Mouse (Mus musculus): ENCODE measurements at regions not wholly inside any gene's neighbourhood (a gene's known extent, or its start where the extent isn't known, plus 50 kb on each side); places are given as distances from the start of the nearest gene placed in this dataset.

- DNase-seq (ENCODE audit: low read depth, low spot score) = no peak
Observed at GRCm38 (mm10) chr5:41206462-41206861, 501.5 kb downstream of the Rab28 start.

- no peak for DNase-seq (ENCODE audit: low read depth, low spot score)
Observed at GRCm38 (mm10) chr5:41204417-41204816, 503.5 kb downstream of the Rab28 start.

- DNase-seq (ENCODE audit: low read depth, low spot score) = no peak
Observed at GRCm38 (mm10) chr5:41187193-41187592, 520.8 kb downstream of the Rab28 start.

- no peak for DNase-seq (ENCODE audit: low read depth, low spot score)
Observed at GRCm38 (mm10) chr5:41177220-41177619, 530.7 kb downstream of the Rab28 start.

DNA sequence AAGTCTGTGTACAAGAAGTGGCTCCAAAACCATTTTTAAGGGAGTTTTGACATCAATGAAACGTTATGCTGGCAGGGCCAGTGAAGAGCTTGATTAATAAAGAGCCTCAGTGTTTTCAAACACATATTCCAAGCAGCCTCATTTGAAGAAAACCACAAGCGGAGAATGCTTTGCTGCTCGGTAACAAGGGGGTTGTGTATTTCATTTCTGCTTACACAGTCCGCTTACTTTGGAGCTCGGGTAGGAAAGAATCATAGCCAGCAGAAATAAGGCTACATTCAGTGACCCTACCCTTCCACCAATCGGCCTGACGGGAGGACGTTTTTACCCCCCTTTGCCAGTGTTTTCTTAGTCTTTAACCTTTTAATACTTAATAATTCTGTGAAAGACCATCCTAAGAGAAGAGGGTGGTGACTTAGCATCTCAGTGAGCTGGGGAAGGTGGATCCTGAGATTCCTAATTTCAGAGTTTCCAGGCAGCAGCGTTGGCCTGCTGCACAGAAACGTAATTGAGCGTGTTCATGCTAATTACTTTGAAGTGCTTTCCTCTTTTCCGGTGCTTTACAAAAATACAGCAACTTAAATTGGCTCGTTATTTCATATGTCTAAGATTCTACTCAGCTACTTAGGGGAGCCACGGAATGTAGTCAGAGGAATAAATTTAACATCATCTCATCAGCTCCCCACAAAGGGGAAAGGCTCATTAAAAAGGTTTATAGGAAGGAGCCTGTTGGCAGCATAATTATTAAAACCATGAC lies 541.9 kb downstream of the Rab28 start:
- DNase-seq (ENCODE audit: low read depth, low spot score) = no peak

- DNase-seq (ENCODE audit: low read depth, low spot score) = peak; percentile 24
Observed at GRCm38 (mm10) chr5:41125050-41125449, 582.9 kb downstream of the Rab28 start.

- DNase-seq (ENCODE audit: low read depth, low spot score) = no peak
Observed at GRCm38 (mm10) chr5:41117658-41118057, 590.3 kb downstream of the Rab28 start.

DNA sequence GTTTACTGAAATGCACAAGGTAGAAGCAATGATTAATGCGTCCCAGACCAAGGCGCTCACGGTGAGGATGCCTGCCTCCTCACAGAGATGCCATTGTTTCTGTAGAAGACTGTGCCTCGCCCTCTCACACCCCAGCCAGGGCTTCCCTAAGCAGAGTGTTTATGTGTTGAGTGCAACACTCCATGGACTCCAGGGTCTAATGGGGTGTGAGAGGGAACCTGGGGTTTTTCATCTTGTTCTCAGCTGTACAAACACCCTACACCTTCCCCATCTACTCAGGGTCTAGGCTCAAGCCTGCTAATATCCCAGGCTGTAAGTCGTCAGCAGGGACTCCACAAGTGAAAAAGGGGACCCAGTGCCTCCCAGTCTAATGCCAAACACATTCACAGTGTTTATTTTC lies 620.2 kb downstream of the Rab28 start:
- no peak for DNase-seq (ENCODE audit: low read depth, low spot score)

GRCm38 (mm10) chr5:41076412-41076811 lies 631.5 kb downstream of the Rab28 start:
- DNase-seq (ENCODE audit: low read depth, low spot score) = no peak

- DNase-seq (ENCODE audit: low read depth, low spot score) = no peak
Observed at GRCm38 (mm10) chr5:41061646-41062045, 646.3 kb downstream of the Rab28 start.

GRCm38 (mm10) chr5:41061222-41061621 lies 646.7 kb downstream of the Rab28 start:
- no peak for DNase-seq (ENCODE audit: low read depth, low spot score)

- DNase-seq (ENCODE audit: low read depth, low spot score) = no peak
Observed at GRCm38 (mm10) chr5:41058015-41058414, 649.9 kb downstream of the Rab28 start.

DNA sequence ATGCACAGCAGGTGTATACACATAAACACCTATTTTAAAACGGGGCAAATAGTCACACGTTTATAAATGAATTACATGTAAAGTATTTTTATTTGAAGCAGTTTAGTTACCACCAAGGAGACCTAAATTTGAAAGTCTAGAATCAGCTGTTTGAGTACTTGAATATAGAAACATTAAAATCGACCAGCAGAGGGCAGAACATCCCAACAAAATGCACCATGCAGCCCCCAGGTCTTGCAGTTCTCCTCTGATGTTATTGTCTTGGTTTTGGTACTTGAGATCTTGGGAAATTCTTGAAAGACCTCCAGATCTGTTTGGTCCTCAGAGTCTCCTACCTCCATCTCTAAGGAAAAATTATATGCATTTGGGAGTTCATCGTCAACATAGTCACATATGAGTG lies 656.0 kb downstream of the Rab28 start:
- DNase-seq (ENCODE audit: low read depth, low spot score) = peak; percentile 21

- no peak for DNase-seq (ENCODE audit: low read depth, low spot score)
Observed at GRCm38 (mm10) chr5:41048515-41048914, 659.4 kb downstream of the Rab28 start.

DNA sequence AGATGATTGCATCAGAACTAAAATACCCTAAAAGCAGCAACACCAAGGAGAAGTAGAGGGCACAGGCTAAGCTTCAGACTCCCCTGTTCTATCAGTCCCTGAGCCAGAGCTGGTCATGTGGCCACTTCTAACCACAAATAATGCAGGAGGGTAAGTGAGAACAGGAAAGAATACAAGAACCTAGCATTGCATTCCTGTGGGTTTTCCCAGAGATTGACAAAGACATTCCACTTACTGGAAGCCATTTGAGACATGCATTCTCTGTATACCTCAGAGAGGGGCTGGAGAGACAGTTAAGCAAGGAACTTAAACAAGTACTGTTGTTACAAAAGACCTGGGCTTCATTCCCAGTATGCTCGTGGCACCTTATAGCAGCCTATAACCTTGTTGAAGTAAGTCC lies 662.7 kb downstream of the Rab28 start:
- DNase-seq (ENCODE audit: low read depth, low spot score) = no peak

- peak; percentile 49 for DNase-seq (ENCODE audit: low read depth, low spot score)
Observed at GRCm38 (mm10) chr5:41044465-41044864, 663.5 kb downstream of the Rab28 start.

DNA sequence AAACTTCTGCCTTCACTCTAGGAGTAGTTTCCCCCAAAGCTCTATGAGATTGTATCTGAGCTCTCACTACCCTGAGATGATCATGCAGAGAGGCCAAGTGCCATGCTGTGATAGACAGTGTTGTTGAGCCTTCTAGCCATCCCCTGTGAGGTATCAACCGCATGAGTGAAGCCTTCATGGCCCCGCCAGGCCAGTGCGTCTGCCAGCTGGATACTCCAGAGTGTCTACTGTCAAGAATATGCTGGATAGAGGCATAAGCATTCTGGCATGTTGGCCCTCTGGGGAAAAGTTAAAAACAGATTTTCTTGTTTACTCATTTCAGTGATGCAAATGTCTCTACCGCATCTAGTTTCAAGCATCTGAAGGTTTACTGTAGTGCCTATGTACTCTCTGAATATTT lies 669.2 kb downstream of the Rab28 start:
- DNase-seq (ENCODE audit: low read depth, low spot score) = no peak

DNA sequence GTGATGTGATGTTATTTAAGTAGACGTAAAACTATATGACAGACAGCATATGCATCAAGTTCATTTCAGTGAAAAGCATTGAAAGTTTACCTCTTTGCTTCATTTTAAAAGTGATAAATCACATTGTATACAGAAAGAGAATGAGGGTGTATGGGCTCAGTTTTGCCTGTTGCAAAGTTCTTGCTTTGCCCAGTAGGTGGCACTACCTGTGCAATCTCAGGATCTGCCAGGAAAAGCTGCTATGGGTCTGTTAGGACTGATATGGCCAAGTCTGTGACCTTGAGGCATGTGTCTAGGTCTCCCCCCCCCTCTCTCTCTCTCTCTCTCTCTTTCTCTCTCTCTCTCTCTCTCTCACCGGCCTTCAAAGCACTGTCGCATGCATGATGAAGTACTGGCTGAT lies 701.3 kb downstream of the Rab28 start:
- DNase-seq (ENCODE audit: low read depth, low spot score) = no peak

DNA sequence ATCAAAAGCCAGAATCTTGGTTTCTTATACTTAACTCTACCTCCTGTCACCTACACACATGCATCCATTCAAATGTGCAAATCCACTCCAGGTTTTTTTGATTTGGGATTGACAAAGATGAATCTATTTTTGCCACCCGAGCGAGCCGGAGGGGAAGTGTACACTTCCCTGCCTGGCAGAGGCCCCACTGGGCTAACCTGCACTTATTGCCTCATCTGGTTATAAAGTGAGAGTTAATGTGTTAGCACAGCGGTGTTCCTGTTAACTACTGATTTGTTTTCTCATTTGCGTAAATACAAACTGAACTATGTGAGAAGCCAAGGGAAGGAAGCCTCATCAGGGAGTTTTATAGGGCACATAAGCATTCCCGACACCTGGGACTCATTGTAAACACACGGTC lies 721.4 kb downstream of the Rab28 start:
- DNase-seq (ENCODE audit: low read depth, low spot score) = no peak

GRCm38 (mm10) chr5:40974892-40975291 lies 733.1 kb downstream of the Rab28 start:
- no peak for DNase-seq (ENCODE audit: low read depth, low spot score)

GRCm38 (mm10) chr5:40952901-40953595 lies 754.9 kb downstream of the Rab28 start:
- DNase-seq (ENCODE audit: low read depth, low spot score) = peak; percentile 29

- no peak for DNase-seq (ENCODE audit: low read depth, low spot score)
Observed at GRCm38 (mm10) chr5:40929127-40929526, 778.8 kb downstream of the Rab28 start.

GRCm38 (mm10) chr5:40920920-40921319 lies 787.0 kb downstream of the Rab28 start:
- DNase-seq (ENCODE audit: low read depth, low spot score) = no peak
